Comparison of ENCODE assay signal across 8 mouse cellular contexts in the genomic region with DNA sequence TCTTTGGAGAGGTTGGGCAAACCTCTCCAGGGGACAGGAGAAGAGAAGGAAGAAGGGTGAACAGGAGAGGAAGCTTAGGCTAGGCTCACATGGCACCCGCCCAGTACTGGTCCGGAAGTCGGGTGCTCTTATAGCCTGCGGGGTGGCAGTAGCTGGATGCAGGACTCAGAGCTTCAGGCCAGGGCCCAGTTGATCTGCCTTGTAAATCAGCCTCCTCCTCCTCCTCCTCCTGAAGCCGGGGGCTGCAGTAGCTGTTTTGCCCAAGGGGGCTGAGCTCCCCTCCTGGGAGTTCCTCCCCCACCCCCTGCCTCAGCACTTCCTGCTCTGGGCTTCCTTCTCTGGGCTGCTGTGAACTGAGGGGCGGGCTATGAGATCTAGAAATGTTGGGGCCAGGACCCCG. TPM values are rescaled to one million over a fixed set of nuclear protein-coding genes. Genes with fewer than 3 reads are reported as not detected.
A peak's percentile ranks its signal among the peaks of the same experiment; 100 is the strongest.
DNase-seq lines count a peak whose midpoint lies in the region; ATAC-seq and TF ChIP-seq lines count a peak whose summit lies in the region.

A gene (minus strand): TSS at position 102 of the 400 bp plus-strand sequence.

- no peak within 1 kb of the TSS for H3K27ac ChIP-seq in kidney, adult 2 months (ENCODE audit: insufficient read depth, low read depth, low read length)
- H3K27ac ChIP-seq in embryonic facial prominence, embryonic 10.5 days (replicated peaks): 0 out of 2 replicates have a peak within 1 kb of the TSS, but pooled peaks have one; percentile 40
- peak within 1 kb of the TSS; percentile 69 for H3K27ac ChIP-seq in liver, embryonic 16.5 days (ENCODE audit: low read length)
- peak within 1 kb of the TSS; percentile 41; the same call in 1 of the 2 replicates for H3K27ac ChIP-seq in stomach, embryonic 15.5 days

- ATAC-seq in liver, embryonic 16.5 days (ENCODE audit: low read depth): peak; percentile 49
- ATAC-seq in stomach, embryonic 15.5 days (ENCODE audit: insufficient read depth, low FRiP score, low read depth): peak; percentile 54; the same call in 1 of the 2 replicates

- no peaks in the 10 kb centered on the region for H3K36me3 ChIP-seq in kidney, adult 2 months (ENCODE audit: control insufficient read depth, insufficient read depth, low read length)
- no peaks in the 10 kb centered on the region for H3K36me3 ChIP-seq in embryonic facial prominence, embryonic 10.5 days (replicated peaks)
- H3K36me3 ChIP-seq in liver, embryonic 16.5 days (ENCODE audit: control insufficient read depth, insufficient read depth): no peaks in the 10 kb centered on the region
- no peaks in the 10 kb centered on the region for H3K36me3 ChIP-seq in stomach, embryonic 15.5 days

- no peak for TF ChIP-seq POLR2A in kidney, adult 2 months (IDR thresholded peaks at IDR 0.05; ENCODE audit: low read depth, low read length)

- no peak for TF ChIP-seq CTCF in kidney, adult 2 months (conservative IDR thresholded peaks at IDR 0.05; ENCODE audit: insufficient read depth, insufficient read length, low read depth, low read length)

- H3K4me3 ChIP-seq in kidney, adult 2 months (ENCODE audit: insufficient read depth, low read depth, low read length): peak within 1 kb of the TSS; percentile 32; the same call in 1 of the 2 replicates
- peak within 1 kb of the TSS; percentile 12; the same call in 1 of the 2 replicates for H3K4me3 ChIP-seq in embryonic facial prominence, embryonic 10.5 days
- H3K4me3 ChIP-seq in liver, embryonic 16.5 days (ENCODE audit: low read depth, low read length): peak within 1 kb of the TSS; percentile 33
- peak within 1 kb of the TSS; percentile 14; the same call in 1 of the 2 replicates for H3K4me3 ChIP-seq in stomach, embryonic 15.5 days (replicated peaks)

- WGBS in kidney, adult 2 months: 29% methylated on average over 7 of the region's 7 CpGs
- WGBS in embryonic facial prominence, embryonic 10.5 days: 17% methylated on average over 7 of the region's 7 CpGs
- WGBS in liver, embryonic 16.5 days (ENCODE audit: insufficient replicate concordance): 14% methylated on average over 7 of the region's 7 CpGs
- WGBS in stomach, embryonic 15.5 days: 17% methylated on average over 7 of the region's 7 CpGs

- peak; percentile 27 for DNase-seq in kidney, adult 2 months
- no peak for DNase-seq in kidney, adult 11 months
- DNase-seq in embryonic facial prominence, embryonic 10.5 days (ENCODE audit: low spot score): no peak
- DNase-seq in frontal cortex, postnatal 25 days (ENCODE audit: low spot score in 2 of 2): no peak
- no peak for DNase-seq in cerebellum, postnatal 25 days
- DNase-seq in urinary bladder, postnatal 14 days (ENCODE audit: low spot score): no peak

- H3K4me2 ChIP-seq in liver, embryonic 16.5 days (ENCODE audit: low read depth, low read length): peak within 1 kb of the TSS; percentile 10
- H3K4me2 ChIP-seq in stomach, embryonic 15.5 days: peak within 1 kb of the TSS; percentile 37

- no peak within 1 kb of the TSS for H3K9ac ChIP-seq in liver, embryonic 16.5 days (ENCODE audit: low read depth, low read length)
- H3K9ac ChIP-seq in stomach, embryonic 15.5 days: no peak within 1 kb of the TSS

- H3K27me3 ChIP-seq in kidney, adult 2 months (replicated peaks; ENCODE audit: control insufficient read depth, insufficient read depth, low read length): no peaks in the 10 kb centered on the region
- peaks cover 89% of the 10 kb centered on the region for H3K27me3 ChIP-seq in embryonic facial prominence, embryonic 10.5 days (replicated peaks; ENCODE audit: low read depth, poor library complexity, severe bottlenecking)
- H3K27me3 ChIP-seq in liver, embryonic 16.5 days (ENCODE audit: control insufficient read depth, insufficient read depth, low read depth, low read length): peaks cover 3% of the 10 kb centered on the region; the same call in 1 of the 2 replicates
- H3K27me3 ChIP-seq in stomach, embryonic 15.5 days (replicated peaks): 0 out of 2 replicates have a peak, but pooled peaks cover 6% of the 10 kb centered on the region

- no peaks in the 10 kb centered on the region for H3K9me3 ChIP-seq in embryonic facial prominence, embryonic 10.5 days
- no peaks in the 10 kb centered on the region for H3K9me3 ChIP-seq in liver, embryonic 16.5 days (replicated peaks; ENCODE audit: control insufficient read depth, low read length)
- H3K9me3 ChIP-seq in stomach, embryonic 15.5 days: no peaks in the 10 kb centered on the region

- no peaks in the 10 kb centered on the region for H3K4me1 ChIP-seq in kidney, adult 2 months (ENCODE audit: control insufficient read depth, insufficient read depth, low read length)
- H3K4me1 ChIP-seq in embryonic facial prominence, embryonic 10.5 days: peaks cover 15% of the 10 kb centered on the region
- H3K4me1 ChIP-seq in liver, embryonic 16.5 days (ENCODE audit: control insufficient read depth, low read depth, low read length): peaks cover 7% of the 10 kb centered on the region
- H3K4me1 ChIP-seq in stomach, embryonic 15.5 days: peaks cover 30% of the 10 kb centered on the region

RNA-seq across cellular contexts. Expression of the gene that starts here (rescaled TPM):
- 1.9 and 3.7 TPM in 2 replicates for polyA plus RNA-seq in kidney, adult 2 months (2012; rRNA removed)
- 0.41 and 0.44 TPM in 2 replicates for polyA plus RNA-seq in embryonic facial prominence, embryonic 10.5 days (2016; fragmentation: Nextera tagmentation; extraction: Ambion mirVana)
- polyA plus RNA-seq in liver, embryonic 16.5 days (2015; fragmentation: Nextera tagmentation; extraction: Ambion mirVana): 2.3 and 3.0 TPM in 2 replicates
- polyA plus RNA-seq in stomach, embryonic 15.5 days (2015; fragmentation: Nextera tagmentation; extraction: Ambion mirVana): 1.5 and 1.8 TPM in 2 replicates
